Mouse (Mus musculus): ENCODE measurements around the gene Ppara. TPM values are rescaled to one million over a fixed set of nuclear protein-coding genes. Genes with fewer than 3 reads are reported as not detected.

The Ppara gene
- total RNA-seq, 2 experiments from 2014 or later, result 95.3 to 120 TPM

DNA sequence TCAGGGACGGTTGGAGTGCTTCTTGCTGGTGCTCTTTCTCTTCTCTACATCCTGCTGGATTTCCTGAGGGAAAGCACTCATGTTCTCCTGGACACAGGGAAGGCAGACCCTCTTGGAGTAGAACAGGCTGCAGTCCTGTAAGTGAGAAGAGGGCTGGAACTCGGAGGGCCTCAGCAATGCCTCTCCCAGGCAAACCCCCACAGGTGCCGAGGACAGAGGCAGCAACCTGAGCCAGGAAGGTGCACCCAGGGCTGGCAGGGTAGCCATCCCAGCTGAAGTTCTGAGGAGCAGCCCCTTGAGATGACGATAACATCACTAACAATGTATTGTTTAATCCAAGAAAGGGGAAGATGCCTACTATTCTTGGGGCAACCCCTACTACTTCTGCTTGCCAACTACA is 72.6 kb downstream of the Ppara start:
- DNase-seq, result no peak

DNA sequence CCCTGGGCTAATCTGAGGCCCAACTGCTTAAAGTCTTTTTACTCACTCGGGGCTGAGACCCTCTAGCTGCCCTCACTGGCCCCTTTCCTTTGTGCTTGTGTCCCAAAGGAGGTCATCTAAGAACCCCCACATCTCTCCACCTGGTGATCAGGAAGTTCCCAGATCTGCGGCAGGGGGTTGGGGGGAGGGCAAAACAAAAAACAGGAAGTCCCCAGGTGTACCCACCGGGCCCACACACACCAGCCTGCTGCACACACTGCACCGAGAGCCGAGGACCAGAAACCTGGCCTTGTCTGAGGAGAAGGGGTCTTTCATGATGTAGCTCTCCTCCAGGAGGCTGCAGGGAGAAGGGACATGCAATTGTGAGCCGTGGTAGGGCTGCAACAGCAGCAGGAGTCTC is 73.2 kb downstream of the Ppara start:
- DNase-seq, result no peak

DNA sequence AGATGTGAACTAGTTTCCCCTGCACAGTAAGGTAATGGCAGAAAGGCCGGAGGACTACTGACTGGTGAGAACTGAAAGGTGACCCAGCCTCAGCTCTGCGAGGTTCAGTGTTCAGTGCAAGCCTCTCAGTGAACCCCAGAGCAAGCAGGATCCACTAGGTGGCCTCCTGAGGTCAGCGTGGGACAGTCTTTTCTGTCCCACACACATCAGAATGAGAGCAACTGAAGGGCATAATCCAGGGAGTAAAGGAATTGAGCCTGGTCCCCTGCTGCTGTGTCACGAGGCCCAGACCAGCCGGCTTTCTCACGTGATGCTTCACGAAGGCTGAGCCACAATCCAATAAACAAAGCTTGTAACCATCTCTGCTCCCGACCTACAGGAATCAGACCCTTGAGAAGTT is 73.7 kb downstream of the Ppara start:
- no peak for DNase-seq

DNA sequence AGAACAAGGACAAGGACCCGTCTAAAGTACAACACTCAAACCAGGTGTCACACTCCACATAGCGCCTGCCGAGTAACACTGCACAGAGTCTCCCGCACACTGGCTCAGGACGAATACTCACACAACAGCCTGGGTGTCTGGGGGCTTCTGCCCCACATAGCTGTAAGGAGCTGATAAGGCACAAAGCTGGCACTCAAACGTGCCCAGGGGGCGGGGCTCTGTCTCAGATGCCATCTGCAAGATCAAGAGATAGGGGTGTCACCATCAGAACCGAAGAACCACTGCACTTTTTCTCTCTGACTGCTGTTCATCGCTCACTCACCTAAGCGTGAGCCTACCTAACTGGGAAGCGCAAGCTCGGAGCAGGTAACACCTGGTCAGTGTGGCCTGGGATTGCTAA is 74.3 kb downstream of the Ppara start:
- no peak for DNase-seq

DNA sequence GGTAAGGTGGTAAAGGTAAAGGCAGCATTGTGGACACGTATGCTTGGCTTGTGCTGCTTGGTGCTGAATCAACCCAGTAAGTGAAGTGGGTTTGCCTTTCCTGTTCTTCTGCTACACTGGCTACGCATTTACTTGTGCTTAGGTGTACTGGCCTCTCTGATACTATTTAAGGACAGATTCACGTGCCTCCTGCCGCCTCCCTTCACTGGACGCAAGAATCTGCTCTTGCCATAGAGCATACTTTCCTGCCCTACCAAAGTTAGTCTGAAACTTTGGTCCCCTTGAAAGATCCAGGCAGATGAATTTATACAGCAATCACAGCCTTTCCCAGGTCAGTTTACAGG is 75.7 kb downstream of the Ppara start:
- DNase-seq, result no peak

DNA sequence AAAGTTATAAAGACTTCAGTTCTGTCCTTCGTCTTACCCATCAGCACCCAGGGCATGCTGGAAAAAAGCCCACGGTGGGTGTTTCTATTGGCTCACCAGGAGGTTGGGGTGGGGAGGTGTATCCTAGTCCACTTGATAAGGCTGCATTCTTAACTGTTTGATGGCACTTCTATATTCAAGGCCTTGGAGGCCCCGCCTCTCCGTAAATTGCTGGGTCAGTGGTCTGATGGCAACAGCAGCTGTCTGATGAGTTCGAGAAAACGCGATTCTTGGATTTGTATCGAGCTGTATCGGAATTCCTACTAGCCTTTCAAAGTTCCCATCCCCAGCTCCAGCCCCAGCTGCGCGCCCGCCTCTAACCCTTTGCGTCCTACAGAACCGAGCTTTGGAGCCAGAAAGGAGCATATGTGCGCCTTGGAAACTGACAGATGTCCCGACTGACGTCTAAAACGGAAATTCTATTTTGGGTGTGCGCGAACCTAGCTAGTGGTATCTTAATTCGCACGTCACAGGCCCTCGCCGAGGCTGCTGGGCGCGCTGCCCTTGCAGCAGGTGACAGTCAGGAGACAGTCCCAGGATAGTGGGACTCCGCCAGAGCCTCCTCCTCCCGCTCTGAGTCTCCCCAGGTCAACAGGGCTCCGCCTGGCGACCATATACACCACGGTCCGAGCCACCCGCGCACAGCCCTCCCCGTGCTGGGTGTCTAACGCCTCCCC is 76.2 kb downstream of the Ppara start:
- peak; percentile 65 for DNase-seq

DNA sequence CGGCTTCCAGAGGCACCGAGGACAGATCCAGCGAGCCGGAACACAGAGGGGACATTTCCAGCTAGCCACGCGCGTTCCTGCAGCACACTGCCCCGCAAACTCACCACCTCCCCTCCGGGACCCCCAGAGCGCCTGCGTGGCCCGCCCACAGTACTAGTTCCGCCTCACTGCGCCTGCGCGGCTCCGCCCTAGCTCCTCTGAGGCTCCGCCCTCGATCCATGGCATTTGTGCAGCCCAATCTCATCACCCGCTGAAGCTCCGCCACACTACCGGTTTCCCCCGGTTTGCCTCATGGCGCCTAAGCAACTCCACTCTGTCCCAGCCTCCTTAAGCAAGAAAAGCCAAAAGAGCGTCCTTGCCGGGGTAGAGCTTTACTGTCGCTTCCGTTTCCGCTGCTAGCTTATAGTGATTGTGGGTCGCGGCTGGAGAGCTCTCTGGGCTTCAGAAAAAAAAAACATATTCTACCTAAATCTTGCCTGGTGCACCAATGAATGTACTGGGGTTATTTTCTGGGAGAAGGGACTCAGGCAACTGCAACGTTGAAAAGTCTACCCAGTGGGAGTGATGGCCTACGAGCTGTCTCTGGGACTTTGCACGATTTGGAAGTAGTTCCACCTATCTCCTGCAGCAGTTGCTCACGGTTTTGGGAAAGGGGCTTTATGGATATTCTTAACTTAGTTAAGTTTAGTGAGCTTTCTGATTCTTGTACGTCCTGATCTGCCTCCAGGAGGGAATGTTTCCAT is 76.9 kb downstream of the Ppara start, which contains the start of gene Cdpf1:
Cdpf1 (minus strand) TSS at position 163 of the 743 bp plus-strand sequence.
- DNase-seq, result peak; percentile 99

DNA sequence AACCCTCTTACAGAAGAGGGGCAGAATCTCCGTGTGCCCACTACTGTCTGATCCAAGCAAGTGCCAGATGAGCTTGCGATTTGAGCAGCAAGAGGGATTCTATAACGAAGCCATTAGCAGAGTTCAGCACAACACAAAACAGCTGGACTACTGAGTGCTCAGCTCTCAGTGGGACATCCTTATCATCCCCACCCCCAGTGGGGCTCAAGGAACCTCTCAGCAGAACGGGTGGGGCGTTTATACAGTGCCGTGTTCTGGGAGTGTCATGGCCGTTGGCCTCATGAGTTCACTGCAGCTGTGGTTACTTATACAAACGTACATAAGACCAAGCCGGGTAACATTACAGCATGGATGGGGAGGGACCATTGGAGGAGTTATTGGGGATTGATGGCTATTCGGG is 78.6 kb downstream of the Ppara start:
- no peak for DNase-seq

DNA sequence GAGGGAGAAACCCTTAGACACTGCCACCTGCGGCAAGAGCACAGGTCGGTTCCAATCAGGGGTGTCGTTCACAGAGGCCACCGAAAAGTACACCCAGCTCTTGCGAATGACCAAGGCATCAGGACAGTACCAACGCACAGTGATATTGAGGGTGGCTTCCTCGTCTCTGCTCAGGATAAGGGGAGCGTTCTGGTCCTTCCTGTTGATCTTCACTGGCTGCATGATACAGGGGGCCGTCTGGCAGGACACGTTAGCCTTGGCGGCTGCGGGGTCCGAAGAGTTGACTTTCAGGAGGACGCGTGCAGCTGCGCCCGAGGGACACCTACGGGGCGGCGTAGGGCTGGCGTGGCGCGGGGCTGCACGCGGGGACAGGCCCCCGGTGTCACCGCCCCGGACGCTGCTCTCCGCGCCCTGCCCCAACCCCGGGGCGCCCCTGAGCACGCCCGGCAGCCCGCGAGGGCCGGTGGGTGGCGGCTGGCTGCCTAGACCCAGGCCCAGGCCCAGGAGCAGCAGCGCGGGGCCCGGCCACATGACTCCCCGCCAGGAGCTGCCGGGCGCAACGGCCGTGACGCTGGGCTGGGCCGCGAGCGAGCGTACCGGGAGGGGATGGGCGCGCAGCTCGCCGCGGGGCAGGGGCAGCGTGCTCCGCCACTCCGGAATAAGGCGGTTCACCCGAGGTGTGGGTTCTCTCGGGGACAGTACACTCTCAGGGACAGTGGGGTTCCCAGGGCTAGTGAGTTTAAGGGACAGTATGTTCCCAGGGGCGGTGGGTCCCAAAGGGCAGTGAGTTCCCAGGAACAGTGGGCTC is 86.6 kb downstream of the Ppara start, which contains the start of gene Pkdrej:
Pkdrej (minus strand) TSS at position 532 of the 808 bp plus-strand sequence.
- peak; percentile 74 for DNase-seq

DNA sequence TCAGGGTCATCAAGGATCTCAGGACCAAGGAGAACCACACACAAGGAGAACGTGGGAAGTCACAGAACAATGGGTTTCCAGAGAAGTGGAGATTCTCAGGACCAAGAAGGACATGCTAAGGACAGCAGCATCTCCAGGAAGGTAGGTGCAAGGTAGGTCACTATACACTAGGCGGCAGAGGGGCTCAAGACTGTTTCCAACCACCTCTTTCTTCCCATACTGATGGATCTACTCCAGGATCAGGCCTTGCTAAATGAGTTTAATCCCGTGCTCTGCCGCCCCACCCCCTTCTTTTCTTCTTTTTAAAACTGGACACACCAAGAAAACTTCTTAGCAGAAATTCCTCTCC is 87.2 kb downstream of the Ppara start:
- no peak for DNase-seq

DNA sequence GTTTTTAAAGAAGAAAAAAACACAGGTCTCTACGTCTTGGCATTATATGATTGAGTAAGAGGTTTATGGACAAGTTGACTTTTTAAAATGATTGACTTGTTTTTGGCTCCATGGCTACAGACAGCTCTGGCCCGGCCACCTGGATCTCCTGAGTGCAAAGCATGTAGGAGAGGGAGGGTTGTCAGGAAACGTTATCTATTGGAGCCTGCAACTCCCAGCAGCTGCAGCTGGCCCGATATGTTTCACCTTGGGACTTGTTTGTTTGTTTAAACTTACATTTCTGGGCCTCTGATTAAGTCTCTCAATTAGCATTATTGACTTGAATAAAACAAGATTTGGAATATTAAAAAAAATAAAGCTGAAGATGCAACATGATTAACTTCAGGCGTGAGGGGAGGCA is 91.9 kb downstream of the Ppara start:
- DNase-seq, result no peak

DNA sequence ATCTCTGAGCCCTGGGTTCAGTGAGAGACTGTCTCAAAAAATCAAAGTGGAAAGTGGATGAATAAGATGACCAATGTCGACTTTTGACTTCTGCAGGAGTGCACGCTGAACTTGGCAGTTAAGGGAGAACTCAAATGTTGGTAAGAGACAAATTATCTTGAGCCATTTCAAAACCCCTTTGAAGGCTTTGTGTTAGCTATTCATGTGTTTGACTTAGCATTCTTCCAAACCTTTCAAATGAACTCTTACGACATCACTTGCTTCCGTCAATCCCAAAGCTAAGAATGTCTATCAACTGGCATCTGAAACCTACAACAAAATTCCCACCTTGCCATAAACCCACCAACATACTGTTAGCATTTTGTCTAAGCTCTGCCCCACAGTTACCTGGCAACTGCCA is 93.3 kb downstream of the Ppara start:
- no peak for DNase-seq

DNA sequence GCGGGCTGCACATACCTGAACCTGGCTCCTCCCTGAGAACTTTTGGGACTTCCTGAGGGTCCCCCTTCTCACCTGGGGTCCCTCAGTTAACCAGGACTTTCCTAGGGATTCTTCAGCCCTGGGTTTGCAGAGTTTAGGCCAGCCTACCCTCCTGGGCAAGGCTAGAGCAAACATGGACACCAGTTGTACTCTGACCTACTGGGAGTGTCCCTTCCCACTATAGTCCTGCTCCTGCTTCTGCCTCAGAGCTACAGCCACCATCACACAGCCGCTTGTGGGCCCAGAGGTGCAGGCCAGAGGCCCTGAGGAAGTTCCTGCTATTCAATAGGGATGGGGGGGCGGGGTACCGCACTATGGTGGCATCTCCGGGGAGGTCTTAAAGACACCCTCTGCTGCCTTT is 94.7 kb downstream of the Ppara start:
- DNase-seq, result no peak

DNA sequence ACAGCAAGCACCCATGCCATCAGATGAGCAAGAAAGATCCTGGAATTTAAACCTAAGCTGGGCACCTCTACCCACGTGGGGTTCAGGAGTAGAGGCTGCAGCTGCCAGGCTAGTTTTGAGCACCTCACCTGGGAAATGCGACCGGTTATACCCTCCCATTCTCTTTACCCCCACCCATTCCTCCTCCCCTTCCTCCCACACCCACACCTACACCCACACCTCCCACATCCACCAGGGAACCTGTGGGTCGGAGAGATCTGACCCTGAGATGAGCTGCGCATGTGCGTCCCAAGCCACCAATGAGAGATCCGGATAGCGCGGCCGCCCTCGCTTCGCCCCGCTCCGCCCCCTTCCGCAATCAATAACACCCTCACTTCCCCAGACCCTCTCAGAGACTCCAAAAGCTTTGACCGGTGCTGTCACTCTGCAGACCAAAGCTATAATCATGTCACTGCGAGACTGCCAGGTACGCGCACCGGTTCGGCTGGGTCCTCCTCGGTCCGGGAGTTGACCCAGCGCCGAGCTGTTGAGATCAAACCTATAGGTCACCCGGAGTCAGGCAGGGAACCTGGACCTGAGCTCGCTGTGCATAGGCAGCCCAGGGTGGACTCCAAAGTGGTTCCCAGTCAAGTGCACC is 97.3 kb downstream of the Ppara start, which contains the start of gene Ttc38:
Ttc38 (plus strand) TSS at position 353 of the 637 bp plus-strand sequence.
- DNase-seq, result peak; percentile 89

DNA sequence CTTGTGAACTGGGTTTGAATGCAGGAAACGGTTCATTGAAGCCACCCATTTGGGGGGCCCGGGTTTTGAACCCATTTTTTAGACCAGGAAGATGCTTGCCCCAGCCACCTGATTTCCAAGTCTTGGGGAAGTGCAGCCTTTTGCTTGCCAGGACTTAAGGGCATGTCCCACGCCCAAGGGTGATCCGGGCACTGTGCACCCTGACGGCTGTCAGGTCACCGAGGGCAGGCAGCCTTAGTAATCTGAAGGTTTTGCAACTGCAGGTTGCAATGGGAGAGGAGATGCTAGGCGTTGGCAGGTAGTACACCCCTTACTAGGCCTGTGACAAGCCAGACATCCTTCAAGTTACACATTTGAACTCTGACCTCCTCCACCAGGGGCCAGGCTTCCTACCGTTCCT is 97.8 kb downstream of the Ppara start:
- DNase-seq, result no peak

DNA sequence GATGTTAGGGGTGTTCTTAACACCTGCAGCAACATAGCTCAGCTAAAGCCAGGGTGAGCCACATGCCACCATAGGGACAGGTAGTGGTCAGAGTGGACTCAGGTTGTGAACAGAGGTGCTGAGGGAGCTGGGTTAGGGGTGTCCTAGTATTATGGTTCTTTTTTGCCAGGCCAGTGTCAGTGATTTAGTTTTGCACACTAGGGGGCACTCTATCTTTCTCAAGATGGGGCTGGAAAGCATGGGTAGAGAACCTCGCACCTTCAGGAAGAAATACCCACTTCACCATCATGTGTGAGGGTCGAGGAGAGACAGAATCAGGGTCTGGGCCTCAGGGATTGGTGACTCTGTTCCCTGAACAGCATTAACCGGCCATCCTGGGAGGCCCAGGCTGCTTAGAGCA is 100.6 kb downstream of the Ppara start:
- DNase-seq, result no peak

DNA sequence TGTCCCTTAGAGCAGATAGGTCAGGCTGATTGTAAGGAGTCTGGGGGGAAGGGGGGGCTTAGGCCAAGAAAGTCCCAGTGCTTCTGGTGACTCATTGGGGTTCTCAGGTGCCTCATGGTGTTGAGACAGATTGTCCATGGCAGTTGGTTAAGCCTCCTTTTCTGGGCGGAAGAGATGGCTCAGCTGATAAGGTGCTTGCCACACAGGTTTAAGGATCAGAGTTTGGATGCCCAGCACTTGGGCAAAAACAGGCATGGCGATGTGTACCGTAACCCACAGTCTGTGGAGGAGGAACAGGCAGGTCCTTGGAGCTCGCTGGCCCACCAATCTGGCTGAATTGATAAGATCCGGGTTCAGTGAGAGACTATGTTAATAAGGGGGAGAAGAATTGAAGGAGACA is 102.1 kb downstream of the Ppara start:
- no peak for DNase-seq

DNA sequence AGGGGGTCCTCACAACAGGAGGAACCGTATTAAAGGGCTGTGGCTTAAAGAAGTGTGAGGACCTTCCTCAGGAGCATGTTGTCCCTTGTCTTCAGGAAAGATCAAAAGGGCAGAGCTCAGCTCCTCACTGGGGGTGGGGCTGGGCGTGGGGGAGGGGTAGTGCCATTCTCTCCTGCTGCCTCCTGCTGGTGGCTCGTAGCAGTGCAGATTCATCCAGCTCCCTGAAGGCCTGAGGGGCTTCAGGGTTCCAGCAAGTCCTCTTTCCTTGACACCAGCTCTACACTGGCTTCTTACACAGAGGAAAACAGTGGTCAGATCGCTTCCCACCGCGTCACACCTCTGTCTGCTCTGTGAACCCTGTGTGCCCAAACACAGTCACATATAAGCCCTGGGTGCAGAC is 106.2 kb downstream of the Ppara start:
- DNase-seq, result peak; percentile 55

DNA sequence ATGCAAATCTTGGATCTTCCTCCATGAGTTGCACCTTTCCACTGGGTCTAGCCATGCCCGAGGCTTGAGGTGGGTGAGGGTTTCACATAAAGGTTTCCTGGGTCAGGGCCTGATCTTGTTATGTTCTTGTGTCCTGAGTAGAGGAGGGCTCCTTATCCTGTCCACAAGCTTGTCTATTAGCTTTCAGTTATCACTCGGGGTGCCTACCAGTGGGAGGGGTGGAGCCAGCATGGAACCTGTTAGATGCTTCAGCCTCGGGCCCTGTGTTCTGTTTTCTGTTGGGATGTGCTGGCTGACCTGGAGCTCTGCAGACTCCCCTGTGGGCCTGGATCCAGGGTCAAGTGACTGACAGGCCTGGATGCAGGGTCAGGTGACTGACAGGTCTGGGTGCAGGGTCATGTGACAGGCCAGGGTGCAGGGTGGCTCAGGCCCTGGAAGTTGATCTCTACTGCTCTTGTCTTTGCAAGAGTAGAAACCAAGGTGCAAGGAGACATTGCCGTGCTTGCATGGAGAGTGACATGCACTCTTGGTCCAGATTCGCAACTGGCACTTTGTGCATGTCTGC is 107.1 kb downstream of the Ppara start:
- DNase-seq, result no peak

DNA sequence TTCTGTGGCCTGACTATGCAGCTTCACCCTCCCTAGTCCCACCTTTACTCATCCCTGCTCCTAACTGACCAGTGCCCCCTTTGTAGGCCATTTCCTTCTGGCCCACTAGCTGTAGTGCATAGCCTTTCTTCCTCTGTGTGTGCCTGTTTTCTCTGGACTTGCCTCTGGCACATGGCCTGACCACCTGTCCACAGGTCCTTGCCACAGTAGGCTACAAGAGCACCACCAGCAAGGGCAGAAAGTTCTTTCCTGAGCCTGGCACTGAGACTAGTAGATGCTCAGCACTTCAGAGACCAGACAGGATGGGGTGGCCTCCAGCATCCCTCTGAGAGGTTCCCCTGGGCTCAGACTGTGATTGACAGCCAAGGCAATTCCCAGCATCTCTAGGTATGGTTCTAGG is 110.3 kb downstream of the Ppara start:
- DNase-seq, result no peak

DNA sequence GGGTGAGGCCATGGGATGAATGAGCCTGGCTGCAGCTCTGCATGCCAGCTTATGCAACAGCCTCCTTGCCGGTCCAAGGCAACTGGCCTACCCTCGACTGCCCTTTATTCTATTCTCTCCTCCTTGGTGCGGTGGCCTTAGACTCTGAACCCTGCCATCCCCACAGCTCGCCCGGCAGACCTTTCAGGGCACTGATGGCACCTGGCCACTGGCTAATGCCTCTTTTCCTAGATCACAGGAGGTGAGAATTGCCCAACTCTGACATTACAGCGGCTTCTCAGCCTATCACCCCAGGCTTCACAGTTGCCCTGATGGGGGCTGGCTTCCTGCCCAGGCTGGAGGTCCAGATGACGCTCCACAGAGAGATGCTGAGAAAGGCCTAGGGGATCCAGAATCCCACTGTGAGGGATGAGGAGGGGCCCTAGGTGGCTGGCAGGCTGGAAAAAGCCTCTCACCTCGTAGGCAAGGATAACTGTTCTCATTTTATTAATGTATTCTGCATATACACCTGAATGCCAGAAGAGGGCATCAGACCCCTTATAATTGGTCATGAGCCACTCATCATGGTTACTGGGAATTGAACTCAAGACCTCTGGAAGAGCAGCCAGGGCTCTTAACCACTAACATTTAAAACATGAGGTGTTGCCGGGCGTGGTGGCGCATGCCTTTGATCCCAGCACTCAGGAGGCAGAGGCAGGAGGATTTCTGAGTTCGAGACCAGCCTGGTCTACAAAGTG is 117.0 kb downstream of the Ppara start:
- DNase-seq, result no peak

Data from adrenal gland, postnatal 10 days (tissue).